Mouse (Mus musculus): ENCODE measurements around the gene 9930021J03Rik.
A peak's percentile ranks its signal among the peaks of the same experiment; 100 is the strongest.

Gene 9930021J03Rik

DNA sequence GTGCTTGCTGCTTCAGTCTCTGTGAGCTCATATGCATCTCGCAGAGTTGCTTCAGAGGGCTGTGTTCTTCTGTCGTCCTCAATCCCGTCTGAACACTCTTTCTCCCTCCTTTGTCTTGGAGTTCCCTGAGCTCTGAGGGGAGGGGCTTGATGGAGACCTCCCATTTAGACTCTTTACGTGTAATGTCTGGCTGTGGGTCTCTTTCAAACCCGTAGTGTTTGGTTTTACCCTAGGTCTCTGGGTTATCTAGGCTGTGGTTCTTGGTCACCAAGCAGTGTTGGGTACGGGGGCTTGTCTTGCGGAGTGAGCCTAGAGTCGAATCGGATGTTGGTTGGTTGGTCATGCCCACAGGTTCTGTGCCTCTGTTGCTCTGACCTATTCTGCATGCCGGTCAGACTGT is 110.7 kb downstream of the 9930021J03Rik start:
- no peak for DNase-seq (ENCODE audit: extremely low spot score)

DNA sequence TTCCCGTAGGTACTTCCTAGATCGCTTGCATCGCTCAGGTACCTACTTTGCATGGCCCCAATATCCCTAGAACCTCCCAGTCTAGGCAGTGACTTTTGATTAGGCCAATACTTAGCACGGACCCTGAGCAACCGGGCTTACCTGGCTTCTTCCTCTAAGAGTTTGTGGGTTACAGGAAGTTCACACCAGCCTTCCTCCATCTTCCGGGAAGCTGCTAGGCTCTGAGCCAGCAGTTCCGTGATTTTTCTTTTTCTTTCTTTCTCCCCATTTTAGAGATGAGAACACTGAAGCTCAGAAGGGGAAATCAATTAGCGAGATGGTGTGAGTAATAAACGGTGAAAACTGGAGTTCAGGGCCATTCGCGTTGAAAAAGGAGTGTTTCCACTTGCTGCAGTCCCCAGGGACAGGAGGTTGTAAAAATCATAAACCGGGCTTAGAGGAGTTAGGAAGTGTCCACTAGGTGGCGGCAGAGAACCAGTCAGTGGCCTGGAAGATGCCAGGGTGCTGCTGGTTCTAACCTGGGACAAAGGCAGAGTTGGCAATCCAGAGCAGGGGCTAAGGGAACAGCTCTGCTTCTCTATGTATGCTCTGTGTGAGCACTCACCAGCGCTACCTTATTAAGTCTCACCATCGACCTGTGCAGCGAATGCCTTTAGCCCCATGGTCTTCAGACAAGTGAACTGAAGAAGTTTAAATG is 121.8 kb downstream of the 9930021J03Rik start:
- DNase-seq (ENCODE audit: extremely low spot score) = peak; percentile 67

DNA sequence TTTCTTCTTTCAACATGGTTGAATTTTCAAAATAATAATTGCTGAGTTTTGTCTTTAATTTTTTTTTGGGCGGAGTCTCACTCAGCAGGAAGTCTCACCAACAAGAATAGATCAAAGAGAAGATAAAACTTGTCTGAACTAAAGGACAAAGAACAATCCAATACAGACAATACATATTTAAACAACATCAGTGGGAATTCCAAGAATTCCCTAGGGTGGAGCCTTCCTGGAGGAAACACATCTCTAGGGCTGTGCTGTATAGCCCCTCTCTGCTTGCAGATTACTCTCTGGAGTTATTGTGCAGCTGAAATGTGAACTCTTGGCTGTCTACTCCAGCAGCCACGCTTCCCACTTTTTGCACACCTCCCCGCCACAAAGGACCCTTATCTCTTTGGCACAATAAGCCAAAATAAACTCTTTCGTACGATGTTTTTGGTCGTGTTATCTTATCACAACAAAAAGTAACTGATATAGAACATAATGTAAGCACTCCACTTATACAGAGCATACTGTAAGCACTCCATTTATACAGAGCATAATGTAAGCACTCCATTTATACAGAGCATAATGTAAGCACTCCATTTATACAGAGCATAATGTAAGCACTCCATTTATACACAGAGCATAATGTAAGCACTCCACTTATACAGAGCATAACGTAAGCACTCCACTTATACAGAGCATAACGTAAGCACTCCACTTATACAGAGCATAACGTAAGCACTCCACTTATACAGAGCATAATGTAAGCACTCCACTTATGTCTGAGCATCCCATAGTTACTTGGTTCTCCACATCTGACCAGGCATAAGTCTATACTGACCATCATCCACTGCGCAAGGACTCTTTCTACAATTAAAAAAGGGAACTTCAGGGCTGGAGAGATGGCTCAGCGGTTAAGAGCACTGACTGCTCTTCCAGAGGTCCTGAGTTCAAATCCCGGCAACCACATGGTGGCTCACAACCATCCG is 125.3 kb downstream of the 9930021J03Rik start:
- no peak for DNase-seq (ENCODE audit: extremely low spot score)

DNA sequence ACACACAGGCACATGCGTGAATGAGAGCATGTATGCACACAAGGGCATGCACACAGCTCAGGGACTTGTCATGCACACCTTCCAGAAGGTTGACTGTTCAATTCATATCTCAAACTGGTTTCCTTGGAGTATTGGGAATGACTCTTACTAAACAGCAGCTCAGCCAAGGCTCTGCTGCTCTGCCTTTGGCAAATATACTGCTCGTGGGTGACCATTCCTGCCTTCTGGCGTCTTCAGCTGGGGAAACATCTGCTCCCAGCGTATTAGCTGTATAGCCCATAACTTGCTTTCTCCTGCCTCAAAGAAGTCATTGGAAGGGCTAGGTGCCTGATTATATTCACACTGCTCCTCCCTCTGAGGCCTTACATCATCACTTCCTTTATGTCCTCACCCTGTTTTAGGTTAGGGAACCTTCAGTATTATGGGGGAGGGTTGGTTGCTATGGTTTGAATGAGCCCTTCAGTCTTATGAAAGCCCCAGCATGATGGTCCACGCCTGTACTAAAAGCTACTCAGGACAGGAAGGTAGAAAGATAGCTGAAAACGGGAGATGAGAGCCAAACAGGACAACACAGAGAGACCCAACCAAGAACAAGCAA is 127.5 kb downstream of the 9930021J03Rik start:
- DNase-seq (ENCODE audit: extremely low spot score) = no peak

DNA sequence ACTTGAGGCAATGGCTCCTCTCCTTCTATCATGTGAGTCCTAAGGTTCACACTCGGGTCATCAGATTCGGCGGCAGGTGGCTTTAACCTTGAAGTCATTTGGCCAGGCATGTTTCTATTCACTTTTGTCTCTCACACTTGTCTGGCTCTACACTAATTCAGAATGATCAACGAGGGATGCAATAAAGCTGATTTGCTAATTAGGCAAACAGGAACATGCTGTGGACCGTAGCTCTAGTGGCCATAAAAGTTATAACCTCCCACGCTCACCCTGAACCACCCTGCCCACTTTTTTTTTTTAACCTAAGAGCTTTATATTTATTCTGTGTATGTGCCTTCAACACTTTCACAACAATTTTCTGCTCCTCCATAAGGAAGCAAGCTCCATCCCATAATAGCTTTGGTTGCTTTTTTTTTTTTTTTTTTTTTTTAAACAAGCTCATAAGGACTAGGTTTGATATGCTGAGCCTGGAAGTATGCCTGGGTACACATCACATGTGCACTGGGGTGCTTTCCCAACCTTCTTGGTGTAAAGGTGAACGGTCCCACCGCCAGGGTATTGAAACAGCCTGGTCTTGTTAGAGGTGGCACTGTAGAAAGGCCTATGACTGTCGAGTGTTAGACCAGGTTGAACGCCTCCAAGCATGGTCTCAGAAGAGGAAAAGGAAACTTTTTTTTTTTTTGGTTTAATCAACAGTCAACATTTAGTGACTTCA is 129.2 kb downstream of the 9930021J03Rik start:
- no peak for DNase-seq (ENCODE audit: extremely low spot score)

DNA sequence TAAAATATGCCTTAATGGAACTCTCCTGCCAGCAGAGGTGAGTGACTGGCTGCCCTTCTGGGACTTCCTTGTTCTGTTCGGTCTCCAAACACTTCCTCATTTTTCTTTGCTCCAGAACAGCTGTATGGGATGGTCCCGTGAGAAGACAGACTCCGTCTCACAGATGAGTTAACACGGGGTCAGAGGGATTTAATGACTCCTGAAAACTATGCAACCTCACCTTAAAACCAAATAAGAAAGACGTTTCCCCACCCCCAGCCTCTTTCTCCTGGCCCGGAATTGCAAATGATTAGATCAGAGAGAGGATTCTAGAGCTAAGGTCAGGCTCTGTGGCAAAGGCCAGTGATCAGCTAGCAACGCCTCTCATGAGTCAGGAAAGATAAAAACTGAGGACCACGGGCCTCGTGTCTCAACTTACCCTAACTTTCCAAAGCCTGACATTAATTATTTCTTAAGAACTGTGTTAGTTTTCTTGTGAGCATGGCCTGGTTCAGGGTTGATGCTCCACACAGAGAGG is 130.2 kb downstream of the 9930021J03Rik start:
- DNase-seq (ENCODE audit: extremely low spot score) = no peak

DNA sequence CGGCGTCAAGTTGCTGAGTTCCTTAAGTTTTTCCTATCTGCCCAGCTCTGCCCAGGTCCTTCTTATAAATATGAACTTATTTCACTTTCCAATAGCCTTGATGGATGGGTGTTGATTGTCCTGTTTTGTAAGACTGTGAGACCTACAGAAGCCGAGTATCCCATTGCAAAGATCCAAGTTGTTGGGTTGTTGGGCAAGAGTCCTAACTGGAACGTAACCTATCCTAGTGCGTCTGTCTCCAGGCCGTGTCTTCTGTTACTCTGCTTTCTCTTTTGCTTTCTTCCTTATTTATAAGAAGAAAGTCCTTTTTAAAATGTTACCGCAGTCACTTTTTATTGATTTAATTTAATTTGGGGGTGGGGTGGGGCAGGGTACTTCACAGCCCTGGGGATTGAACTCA is 130.8 kb downstream of the 9930021J03Rik start:
- DNase-seq (ENCODE audit: extremely low spot score) = no peak

DNA sequence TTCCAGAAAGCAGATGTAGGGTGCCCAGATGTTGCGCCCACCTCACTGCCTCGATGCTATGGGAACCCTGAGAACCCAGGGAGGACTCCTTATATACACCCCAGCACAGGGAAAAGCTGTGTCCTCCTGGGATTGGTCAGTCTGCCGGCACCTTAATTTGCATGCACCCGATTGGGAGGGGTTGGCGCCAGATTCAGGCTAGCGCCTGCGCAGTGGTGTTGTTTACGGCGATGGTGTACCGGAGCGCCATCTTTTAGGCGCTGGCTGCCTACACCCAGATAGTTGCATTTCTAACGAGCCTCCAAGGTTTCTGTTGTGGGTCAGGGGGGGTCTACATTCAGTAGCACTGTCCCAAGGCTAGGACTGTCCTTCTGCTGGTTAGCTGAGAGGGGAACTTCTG is 133.1 kb downstream of the 9930021J03Rik start:
- DNase-seq (ENCODE audit: extremely low spot score) = no peak

DNA sequence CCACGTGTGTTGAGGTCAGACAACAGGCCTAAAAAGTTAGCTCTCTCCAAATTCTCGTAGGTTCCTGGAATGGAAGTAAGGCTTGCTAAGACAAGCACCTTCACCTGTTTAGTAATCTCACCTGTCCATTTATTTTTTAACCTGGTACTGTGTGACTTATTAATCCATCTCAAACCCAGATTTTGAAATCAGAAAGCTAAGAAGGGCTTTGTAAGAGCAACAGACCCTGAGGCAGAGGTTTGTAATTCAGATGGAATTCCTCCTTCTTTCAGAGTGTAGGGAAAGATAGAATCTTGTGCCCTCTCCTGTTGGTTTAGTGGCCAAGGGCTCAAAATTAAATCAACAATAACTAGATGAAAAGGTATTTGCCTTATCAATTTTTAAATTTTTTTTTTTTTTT is 134.6 kb downstream of the 9930021J03Rik start:
- no peak for DNase-seq (ENCODE audit: extremely low spot score)

DNA sequence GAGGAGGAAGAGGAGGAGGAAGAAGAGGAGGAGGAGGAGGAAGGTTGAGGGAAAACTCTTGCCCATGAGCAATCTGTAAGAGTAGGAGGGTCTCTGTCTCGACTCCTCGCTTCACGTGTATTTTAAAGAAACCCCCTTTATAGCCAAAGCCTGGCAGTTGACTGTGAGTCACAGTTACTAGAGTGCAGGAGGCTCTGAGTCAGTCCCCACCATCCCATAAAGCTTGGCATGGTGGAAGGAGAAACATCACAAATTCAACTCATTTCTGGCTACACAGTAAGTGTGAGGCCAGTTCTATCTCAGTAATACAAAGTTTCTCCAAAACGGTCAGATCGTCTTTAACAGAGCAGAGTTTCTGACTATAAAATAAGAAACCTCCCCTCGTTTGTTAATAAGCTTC is 135.5 kb downstream of the 9930021J03Rik start:
- DNase-seq (ENCODE audit: extremely low spot score) = no peak

DNA sequence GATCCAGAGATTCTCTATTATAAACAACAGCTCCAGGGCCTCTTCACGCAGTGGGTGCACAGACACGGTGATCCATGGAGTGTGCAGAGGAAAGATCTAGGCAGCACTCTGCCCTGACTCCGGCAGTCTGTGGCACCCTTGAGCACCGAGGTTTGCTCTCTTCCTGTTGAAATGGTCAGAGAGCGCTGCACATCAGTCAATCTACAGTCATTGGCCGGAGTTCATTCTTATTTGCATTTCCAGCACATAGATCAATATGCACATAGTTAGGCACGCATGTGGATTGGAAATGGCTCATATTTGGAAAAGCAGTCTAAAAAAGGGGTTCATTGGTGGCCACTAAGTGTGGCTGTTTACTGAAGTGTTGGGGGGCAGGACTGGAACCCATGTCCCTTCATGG is 137.7 kb downstream of the 9930021J03Rik start:
- DNase-seq (ENCODE audit: extremely low spot score) = no peak

DNA sequence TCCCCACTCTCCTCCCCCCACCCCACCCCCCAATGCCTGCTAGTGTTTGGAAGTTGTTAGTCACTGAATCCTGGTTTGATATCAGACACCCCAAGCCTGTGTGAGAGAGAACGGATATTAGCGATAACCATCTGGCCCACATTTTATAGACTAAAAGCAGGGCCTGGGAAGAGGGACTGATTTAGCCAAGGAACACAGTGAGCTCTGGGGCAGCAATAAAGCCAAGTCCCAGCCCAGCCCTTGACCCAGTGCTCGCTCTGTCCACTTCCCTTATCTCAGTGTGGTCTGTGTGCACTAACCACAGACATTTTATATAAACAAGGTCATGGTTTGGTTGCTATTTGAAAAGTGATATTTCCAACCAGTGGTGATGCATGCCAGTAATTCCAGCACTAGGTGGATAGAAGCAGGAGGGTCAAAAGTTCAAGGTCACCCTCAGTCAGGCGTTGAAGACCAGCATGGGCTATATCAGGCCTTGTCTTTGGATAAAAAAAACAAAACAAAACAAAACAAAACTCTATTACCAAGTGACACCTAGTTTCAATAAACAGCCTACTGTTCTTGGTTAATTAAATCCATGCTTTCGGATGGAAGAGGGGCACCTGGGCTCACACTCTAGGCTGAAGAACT is 138.7 kb downstream of the 9930021J03Rik start:
- no peak for DNase-seq (ENCODE audit: extremely low spot score)

DNA sequence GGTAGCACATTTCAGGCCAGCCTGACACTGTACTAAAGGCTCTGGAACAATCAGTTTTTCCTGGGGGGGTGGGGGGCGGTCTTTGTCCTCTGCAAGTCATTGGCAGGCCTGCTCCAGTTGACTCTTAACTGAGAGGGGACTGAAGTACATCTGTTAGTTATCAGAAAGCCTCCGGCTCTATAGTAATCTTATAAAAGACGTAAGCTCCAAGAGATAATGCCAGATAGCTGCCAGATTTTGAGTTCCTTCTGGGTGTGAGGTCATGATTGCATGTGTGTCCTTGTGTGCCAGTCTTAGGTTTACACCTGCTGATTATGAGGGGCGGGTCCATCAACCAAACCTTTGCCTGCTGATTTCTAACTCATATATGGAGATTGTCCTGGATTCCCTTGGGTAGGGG is 139.6 kb downstream of the 9930021J03Rik start:
- no peak for DNase-seq (ENCODE audit: extremely low spot score)

DNA sequence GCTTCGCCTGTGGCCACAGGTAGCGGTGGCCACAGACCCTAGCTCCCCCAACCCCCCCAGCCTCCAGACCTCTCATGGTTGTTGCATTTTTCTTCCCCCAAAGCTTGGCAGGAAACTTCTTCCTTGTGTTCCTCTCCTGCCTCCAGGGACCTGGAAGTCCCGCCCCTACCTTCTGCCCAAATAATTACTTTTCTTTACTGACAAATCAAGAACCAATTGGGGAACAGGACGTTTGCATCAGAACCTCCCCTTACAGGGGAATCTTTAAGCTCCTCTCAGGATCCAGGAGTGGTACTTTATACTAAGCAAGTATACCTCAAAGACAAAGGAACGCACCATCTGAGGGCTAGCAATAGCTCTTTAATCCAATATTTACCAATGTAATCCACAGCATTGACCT is 140.9 kb downstream of the 9930021J03Rik start:
- DNase-seq (ENCODE audit: extremely low spot score) = no peak
